Mouse (Mus musculus) kidney, postnatal 25 days (tissue): ENCODE data around the gene Limk1.
"Not testable (repeated sequence)": the region's sequence is repeated elsewhere in the genome, so short reads cannot be mapped to it uniquely, and the experiment has no call there.

ENCODE experiments used
- DNase-seq, 2 experiments: peaks; one replicate each; pipeline ENCODE4 v3.0.0; 2021; ENCODE audit warnings: mixed read lengths in 2 of 2

Gene Limk1

GRCm38 (mm10) chr5:134675956-134676759, 12.2 kb downstream of the Limk1 start:
- DNase-seq = peak; percentile 87 to 91

- DNase-seq = no peak
These were observed 13.4 kb downstream of the Limk1 start for GRCm38 (mm10) chr5:134674977-134675376.

GRCm38 (mm10) chr5:134672611-134673010, 15.8 kb downstream of the Limk1 start:
- no peak for DNase-seq

GRCm38 (mm10) chr5:134672198-134672516, 16.2 kb downstream of the Limk1 start:
- DNase-seq = no peak

- DNase-seq = peak in 1 of 2 experiments; percentile 44
These were observed 16.8 kb downstream of the Limk1 start for GRCm38 (mm10) chr5:134671335-134672197.

- DNase-seq = no peak
These were observed 19.2 kb downstream of the Limk1 start for GRCm38 (mm10) chr5:134669001-134669708.

GRCm38 (mm10) chr5:134668495-134668894, 19.9 kb downstream of the Limk1 start:
- DNase-seq = peak in 1 of 2 experiments; percentile 56

GRCm38 (mm10) chr5:134656708-134657107, 31.7 kb downstream of the Limk1 start:
- no peak for DNase-seq

- DNase-seq = peak in 1 of 2 experiments; percentile 35
These were observed 36.4 kb downstream of the Limk1 start for GRCm38 (mm10) chr5:134652015-134652414.

- peak; percentile 55 to 78 for DNase-seq
These were observed 37.5 kb downstream of the Limk1 start for GRCm38 (mm10) chr5:134650926-134651325.

- DNase-seq = not testable (repeated sequence)
These were observed 39.4 kb downstream of the Limk1 start for GRCm38 (mm10) chr5:134648976-134649375.

- no peak for DNase-seq
These were observed 41.0 kb downstream of the Limk1 start for GRCm38 (mm10) chr5:134647394-134647793.

GRCm38 (mm10) chr5:134646461-134646860, 41.9 kb downstream of the Limk1 start:
- no peak for DNase-seq

- no peak for DNase-seq
These were observed 43.7 kb downstream of the Limk1 start for GRCm38 (mm10) chr5:134644643-134645118.

GRCm38 (mm10) chr5:134644121-134644520, 44.3 kb downstream of the Limk1 start:
- no peak for DNase-seq

GRCm38 (mm10) chr5:134640371-134640770, 48.0 kb downstream of the Limk1 start:
- no peak for DNase-seq

GRCm38 (mm10) chr5:134639269-134639682, 49.1 kb downstream of the Limk1 start, which contains the start of gene Eif4h:
Gene Eif4h, minus strand, starts transcription at chr5:134639490.
- peak; percentile 97 to 98 for DNase-seq

GRCm38 (mm10) chr5:134638461-134639268, 49.7 kb downstream of the Limk1 start:
- no peak for DNase-seq

- DNase-seq = no peak
These were observed 50.5 kb downstream of the Limk1 start for GRCm38 (mm10) chr5:134637820-134638367.

GRCm38 (mm10) chr5:134632841-134633240, 55.6 kb downstream of the Limk1 start:
- no peak for DNase-seq

GRCm38 (mm10) chr5:134630835-134631234, 57.6 kb downstream of the Limk1 start:
- no peak for DNase-seq

GRCm38 (mm10) chr5:134629508-134629907, 58.9 kb downstream of the Limk1 start:
- DNase-seq = no peak
